Mouse (Mus musculus) brain, adult 10 weeks (tissue): ENCODE measurements around the gene Spata1. TPM values are rescaled to one million over a fixed set of nuclear protein-coding genes. Genes with fewer than 3 reads are reported as not detected.

Experiments
- polyA plus RNA-seq: library from polyadenylated mRNA; stranded (reverse); fragments of 350-450 nt; fragmentation: Illumina TruSeq; extraction: RNeasy Lipid Tissue Mini Kit (QIAGEN cat#74804); gene quantifications from one replicate; pipeline ENCODE4 v1.2.3, GENCODE M21; 2015; ENCODE audit warnings: low read depth, low replicate concordance

Spata1 gene
- 3.6 TPM for polyA plus RNA-seq

DNA sequence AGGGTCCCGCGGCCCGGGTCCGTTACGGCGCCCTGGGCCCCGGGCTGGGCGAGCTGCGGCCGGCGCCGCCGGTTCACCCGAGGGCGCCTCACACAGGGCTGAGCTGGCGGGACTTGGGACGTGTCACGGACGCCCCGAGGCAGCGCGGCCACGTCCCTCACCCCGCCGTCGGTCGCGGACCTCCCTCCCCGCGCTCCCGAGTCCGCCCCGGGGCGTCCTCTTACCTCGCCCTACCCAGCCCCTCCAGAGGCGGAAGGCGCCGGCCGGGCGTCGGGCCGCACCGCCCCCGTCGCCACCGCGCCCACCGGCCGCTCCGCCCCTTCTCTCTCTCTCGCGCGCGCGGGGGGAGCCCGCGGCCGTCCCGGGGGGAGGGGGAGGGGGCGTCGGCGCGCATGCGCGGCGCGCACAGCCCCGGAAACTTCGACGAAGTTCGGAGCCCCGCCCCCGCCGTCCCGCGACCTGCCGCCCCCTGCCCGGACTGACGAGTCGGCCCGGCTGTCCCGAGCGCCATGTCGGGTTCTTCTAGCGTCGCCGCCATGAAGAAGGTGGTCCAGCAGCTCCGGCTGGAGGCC lies at the start of gene Spata1, which contains the start of gene Gng5:
Gene Spata1 (minus strand): TSS at position 323 of the 572 bp plus-strand sequence.
Gene Gng5 (plus strand): TSS at position 377 of the 572 bp plus-strand sequence.

DNA sequence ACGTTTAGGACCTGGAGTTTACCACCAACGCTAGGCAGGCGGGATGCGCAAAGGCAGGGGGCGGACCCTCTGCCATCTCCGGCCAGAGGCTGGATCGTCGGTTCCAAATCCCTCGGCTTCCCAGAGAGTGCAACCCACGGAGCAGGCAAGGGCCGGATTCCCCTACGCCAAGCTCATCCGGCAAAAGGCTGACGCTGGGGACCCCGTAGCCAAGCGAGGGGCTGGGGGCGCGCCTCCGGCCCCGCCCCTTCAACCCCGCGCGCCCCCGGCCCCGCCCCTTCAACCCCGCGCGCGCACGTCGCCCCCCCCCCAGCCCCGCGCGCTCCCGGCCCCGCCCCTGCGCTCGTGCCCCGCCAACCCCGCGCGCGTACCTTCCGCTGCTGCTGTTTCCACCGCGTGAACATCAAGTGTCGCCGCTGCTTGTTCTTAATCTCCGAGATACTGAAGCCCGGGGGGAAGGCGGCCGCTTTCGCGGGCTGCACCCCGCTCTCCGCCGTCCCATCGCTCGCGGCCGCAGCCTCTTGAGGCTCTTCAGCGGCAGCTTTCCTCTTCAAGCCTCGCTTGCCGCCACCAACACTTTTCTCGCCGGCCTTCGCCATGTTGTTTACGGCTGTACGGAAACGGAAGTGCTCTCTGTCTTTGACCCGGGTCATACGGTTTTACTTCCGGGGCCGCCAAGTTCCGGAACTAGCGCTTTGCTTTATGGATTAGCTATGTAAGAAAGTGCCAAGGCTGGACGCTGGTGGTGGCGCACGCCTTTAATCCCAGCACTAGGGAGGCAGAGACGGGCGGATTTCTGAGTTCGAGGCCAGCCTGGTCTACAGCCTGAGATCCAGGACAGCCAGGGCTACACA lies 21.5 kb upstream of the Spata1 start, which contains the start of gene Rpf1:
Gene Rpf1 (minus strand): TSS at position 632 of the 854 bp plus-strand sequence.

DNA sequence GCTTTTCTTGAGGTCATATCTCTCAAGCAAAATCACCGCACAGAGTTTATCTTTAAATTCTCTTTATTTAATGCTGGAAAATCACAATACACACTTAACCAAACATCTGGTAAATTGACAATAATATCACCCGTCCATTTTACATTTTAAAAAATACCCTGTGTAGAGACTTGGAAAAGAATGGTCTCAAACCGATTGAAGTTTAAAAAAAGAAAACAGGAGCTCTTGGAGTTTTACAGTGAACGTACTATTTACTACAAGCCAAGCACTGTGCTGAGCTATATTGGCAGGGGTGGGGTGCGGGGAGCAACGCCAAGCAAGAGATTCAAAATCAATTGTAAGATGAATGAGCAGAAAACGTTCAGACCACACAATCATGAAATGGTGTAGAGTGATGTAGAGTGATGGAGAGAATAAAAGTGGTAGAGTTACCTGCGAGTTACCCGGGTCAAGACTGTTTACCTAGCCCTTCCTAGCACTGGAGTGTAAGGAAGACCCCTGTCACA lies 49.8 kb downstream of the Spata1 start, which contains the start of gene Ctbs:
Gene Ctbs (plus strand): TSS at position 51 of the 506 bp plus-strand sequence.

Other genes with a start within 250 kb of the Spata1 start
- 54.5 TPM for gene Ssx2ip, start 95.1 kb downstream of the Spata1 start, polyA plus RNA-seq
- 9.6 TPM for gene Ctbs, start 50.0 kb downstream of the Spata1 start, polyA plus RNA-seq
- gene Gng5, start 54 bp upstream of the Spata1 start, polyA plus RNA-seq: 115 TPM
- 20.7 TPM for gene Rpf1, start 21.7 kb upstream of the Spata1 start, polyA plus RNA-seq
- gene Uox, start 70.7 kb upstream of the Spata1 start, polyA plus RNA-seq: 1.2 TPM
- 0.16 TPM for gene Dnase2b, start 115.8 kb upstream of the Spata1 start, polyA plus RNA-seq
- gene 4930503B20Rik, start 151.6 kb upstream of the Spata1 start, polyA plus RNA-seq: not detected
- 0.45 TPM for gene Samd13, start 185.8 kb upstream of the Spata1 start, polyA plus RNA-seq